Mouse (Mus musculus): ENCODE measurements around the gene Cdk10. TPM values are rescaled to one million over a fixed set of nuclear protein-coding genes. Genes with fewer than 3 reads are reported as not detected.
A peak's percentile ranks its signal among the peaks of the same experiment; 100 is the strongest.

Cdk10 gene
- total and polyA plus RNA-seq, 3 experiments, result 24.8 to 35.7 (median 33.9) TPM

DNA sequence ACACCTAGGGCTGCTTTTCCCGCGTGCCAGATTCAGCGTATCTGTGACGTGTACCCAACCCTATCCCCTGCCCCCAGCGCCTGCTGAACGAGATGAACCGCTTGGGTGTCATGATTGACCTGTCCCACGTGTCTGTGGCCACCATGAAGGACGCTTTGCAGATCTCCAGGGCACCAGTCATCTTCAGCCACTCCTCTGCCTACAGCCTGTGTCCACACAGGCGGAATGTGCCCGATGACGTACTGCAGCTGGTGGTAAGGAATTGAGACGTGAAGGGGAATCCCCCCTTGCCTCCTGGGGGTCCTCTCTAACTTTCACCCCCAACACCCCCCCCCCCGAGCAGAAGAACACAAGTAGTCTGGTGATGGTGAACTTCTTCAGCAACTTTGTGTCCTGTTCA, 24.8 kb upstream of the Cdk10 start:
- H3K4me2 ChIP-seq (ENCODE audit: insufficient read depth, low read depth, poor library complexity, severe bottlenecking), result no peak overlapping the region
- H3K4me3 ChIP-seq (replicated peaks in 1 of 3; ENCODE audit: low read depth in 2 of 3, low read length in 2 of 3, poor library complexity in 1 of 3), result no peak overlapping the region
- H3K27me3 ChIP-seq (replicated peaks), result peaks cover 36% of the 10 kb centered on the region
- peaks cover 6 to 17% of the 10 kb centered on the region in 2 experiments for H3K36me3 ChIP-seq (replicated peaks in 1 of 2; ENCODE audit: control insufficient read depth in 1 of 2, insufficient read depth in 1 of 2, low read length in 1 of 2)
- 0 out of 2 replicates have a peak, but pooled peaks have one; percentile 6 for TF ChIP-seq BHLHE40 (IDR thresholded peaks at IDR 0.05; ENCODE audit: low read depth, low read length)
- no peak; the same call in 1 of the 2 replicates for TF ChIP-seq SMC3 (IDR thresholded peaks at IDR 0.05; ENCODE audit: low read depth, low read length)
- in situ Hi-C loops (cut with MboI; ENCODE audit: low pct_ligation_motif_present, low pct_unique_long_range_greater_than_20kb, low sequenced_read_pairs) (loop anchor here (10.0 kb wide), 1 partner anchor 365 kb away; no protein-coding TSS in a partner anchor), dilution Hi-C loops (cut with MboI; ENCODE audit: extremely low pct_ligation_motif_present, extremely low pct_unique_long_range_greater_than_20kb, low sequenced_read_pairs) (no loop called here)
- 0 out of 4 replicates have a peak, but pooled peaks cover 0 to 3% of the 10 kb centered on the region in 2 experiments for H3K4me1 ChIP-seq (ENCODE audit: control insufficient read depth in 1 of 2, insufficient read depth in 2 of 2)
- H3K9ac ChIP-seq (ENCODE audit: insufficient read depth, low read depth), result no peak overlapping the region
- H3K27ac ChIP-seq (ENCODE audit: insufficient read depth, low read depth), result no peak overlapping the region
- no peaks in the 10 kb centered on the region for H3K9me3 ChIP-seq (replicated peaks; ENCODE audit: low read length)
- no peak for DNase-seq (ENCODE audit: extremely low read depth)
- no peaks in the 10 kb centered on the region for H3K79me2 ChIP-seq (replicated peaks; ENCODE audit: control insufficient read depth, extremely low read depth, insufficient read depth, poor library complexity, severe bottlenecking)

GRCm38 (mm10) chr8:123202288-123202687, 22.4 kb upstream of the Cdk10 start:
- Histone ChIP-seq H3K79me2 (replicated peaks; ENCODE audit: control insufficient read depth, extremely low read depth, insufficient read depth, poor library complexity, severe bottlenecking) (no peaks in the 10 kb centered on the region), H3K4me1 (ENCODE audit: control insufficient read depth in 1 of 2, insufficient read depth in 2 of 2) (0 out of 4 replicates have a peak, but pooled peaks cover 0 to 3% of the 10 kb centered on the region in 2 experiments), H3K4me3 (replicated peaks in 1 of 3; ENCODE audit: low read depth in 2 of 3, low read length in 2 of 3, poor library complexity in 1 of 3) (no peak overlapping the region), H3K9ac (ENCODE audit: insufficient read depth, low read depth) (no peak overlapping the region), H3K27ac (ENCODE audit: insufficient read depth, low read depth) (no peak overlapping the region), H3K9me3 (replicated peaks; ENCODE audit: low read length) (no peaks in the 10 kb centered on the region), H3K27me3 (replicated peaks) (peaks cover 31% of the 10 kb centered on the region), H3K4me2 (ENCODE audit: insufficient read depth, low read depth, poor library complexity, severe bottlenecking) (no peak overlapping the region), H3K36me3 (replicated peaks in 1 of 2; ENCODE audit: control insufficient read depth in 1 of 2, insufficient read depth in 1 of 2, low read length in 1 of 2) (peaks cover 25 to 36% of the 10 kb centered on the region in 2 experiments)
- in situ Hi-C loops (cut with MboI; ENCODE audit: low pct_ligation_motif_present, low pct_unique_long_range_greater_than_20kb, low sequenced_read_pairs), result no loop called here
- TF ChIP-seq JUND (conservative IDR thresholded peaks at IDR 0.05; ENCODE audit: low read depth, low read length) (no peak), CTCF (conservative IDR thresholded peaks at IDR 0.05 in 1 of 2, IDR thresholded peaks at IDR 0.05 in 1 of 2; ENCODE audit: low read depth in 2 of 2, low read length in 2 of 2) (peak; percentile 90 to 99), RAD21 (IDR thresholded peaks at IDR 0.05; ENCODE audit: low read depth, low read length) (peak; percentile 80), NELFE (IDR thresholded peaks at IDR 0.05; ENCODE audit: low read depth, low read length) (peak; percentile 42; the same call in 1 of the 2 replicates), ELF1 (IDR thresholded peaks at IDR 0.05; ENCODE audit: low read depth, low read length) (no peak), TCF12 (IDR thresholded peaks at IDR 0.05; ENCODE audit: low read depth, low read length) (no peak), ZC3H11A (IDR thresholded peaks at IDR 0.05; ENCODE audit: low read depth, low read length) (peak; percentile 19; the same call in 1 of the 2 replicates), SMC3 (IDR thresholded peaks at IDR 0.05; ENCODE audit: low read depth, low read length) (peak; percentile 81), MYC (IDR thresholded peaks at IDR 0.05; ENCODE audit: low read depth, low read length) (no peak)
- dilution Hi-C loops (cut with MboI; ENCODE audit: extremely low pct_ligation_motif_present, extremely low pct_unique_long_range_greater_than_20kb, low sequenced_read_pairs), result no loop called here
- DNase-seq (ENCODE audit: extremely low read depth), result peak; percentile 60

- Histone ChIP-seq H3K9me3 (replicated peaks; ENCODE audit: low read length) (no peaks in the 10 kb centered on the region), H3K27ac (ENCODE audit: insufficient read depth, low read depth) (no peak overlapping the region), H3K4me3 (replicated peaks in 1 of 3; ENCODE audit: low read depth in 2 of 3, low read length in 2 of 3, poor library complexity in 1 of 3) (no peak overlapping the region), H3K79me2 (replicated peaks; ENCODE audit: control insufficient read depth, extremely low read depth, insufficient read depth, poor library complexity, severe bottlenecking) (no peaks in the 10 kb centered on the region), H3K36me3 (replicated peaks in 1 of 2; ENCODE audit: control insufficient read depth in 1 of 2, insufficient read depth in 1 of 2, low read length in 1 of 2) (peaks cover 38 to 49% of the 10 kb centered on the region in 2 experiments), H3K4me1 (ENCODE audit: control insufficient read depth in 1 of 2, insufficient read depth in 2 of 2) (0 out of 4 replicates have a peak, but pooled peaks cover 0 to 3% of the 10 kb centered on the region in 2 experiments), H3K9ac (ENCODE audit: insufficient read depth, low read depth) (no peak overlapping the region), H3K27me3 (replicated peaks) (peaks cover 21% of the 10 kb centered on the region), H3K4me2 (ENCODE audit: insufficient read depth, low read depth, poor library complexity, severe bottlenecking) (no peak overlapping the region)
- dilution Hi-C loops (cut with MboI; ENCODE audit: extremely low pct_ligation_motif_present, extremely low pct_unique_long_range_greater_than_20kb, low sequenced_read_pairs), result no loop called here
- TF ChIP-seq ZNF384 (IDR thresholded peaks at IDR 0.05; ENCODE audit: low read depth, low read length), result no peak
- TF ChIP-seq MAFK (IDR thresholded peaks at IDR 0.05; ENCODE audit: insufficient replicate concordance, low read length), result no peak
- no peak for TF ChIP-seq TCF12 (IDR thresholded peaks at IDR 0.05; ENCODE audit: low read depth, low read length)
- no peak for TF ChIP-seq USF2 (conservative IDR thresholded peaks at IDR 0.05; ENCODE audit: low read depth, low read length)
- no peak for TF ChIP-seq E2F4 (IDR thresholded peaks at IDR 0.05; ENCODE audit: insufficient replicate concordance, low read depth, low read length)
- no peak for TF ChIP-seq MYC (IDR thresholded peaks at IDR 0.05; ENCODE audit: low read depth, low read length)
- no peak for TF ChIP-seq UBTF (IDR thresholded peaks at IDR 0.05; ENCODE audit: low read depth, low read length)
- no peak for TF ChIP-seq EP300 (IDR thresholded peaks at IDR 0.05; ENCODE audit: low read length)
- TF ChIP-seq NRF1 (IDR thresholded peaks at IDR 0.05; ENCODE audit: low read depth, low read length), result no peak
- TF ChIP-seq CHD2 (IDR thresholded peaks at IDR 0.05; ENCODE audit: low read length), result no peak
- no peak for TF ChIP-seq PAX5 (IDR thresholded peaks at IDR 0.05; ENCODE audit: low read length)
- no peak for TF ChIP-seq SIN3A (IDR thresholded peaks at IDR 0.05; ENCODE audit: low read length)
- no peak for TF ChIP-seq MAX (IDR thresholded peaks at IDR 0.05; ENCODE audit: low read length)
- DNase-seq (ENCODE audit: extremely low read depth), result no peak
- in situ Hi-C loops (cut with MboI; ENCODE audit: low pct_ligation_motif_present, low pct_unique_long_range_greater_than_20kb, low sequenced_read_pairs), result no loop called here
Observed at GRCm38 (mm10) chr8:123203571-123203970, 21.1 kb upstream of the Cdk10 start.

Measured in CH12.LX (cell line).